Mouse (Mus musculus) bone marrow macrophage, adult 2 months (primary cell): ENCODE results near the gene Cars2.

Source experiments
- CTCF ChIP-seq: IDR thresholded peaks from 2 replicates; pipeline ENCODE4 v1.5.1; 2012; ENCODE audit warnings: low read depth, mild to moderate bottlenecking, low read length, moderate library complexity
- POLR2A ChIP-seq: IDR thresholded peaks from 2 replicates; pipeline ENCODE4 v1.6.1; 2012; ENCODE audit warnings: mild to moderate bottlenecking, low read depth, low read length, borderline replicate concordance

DNA sequence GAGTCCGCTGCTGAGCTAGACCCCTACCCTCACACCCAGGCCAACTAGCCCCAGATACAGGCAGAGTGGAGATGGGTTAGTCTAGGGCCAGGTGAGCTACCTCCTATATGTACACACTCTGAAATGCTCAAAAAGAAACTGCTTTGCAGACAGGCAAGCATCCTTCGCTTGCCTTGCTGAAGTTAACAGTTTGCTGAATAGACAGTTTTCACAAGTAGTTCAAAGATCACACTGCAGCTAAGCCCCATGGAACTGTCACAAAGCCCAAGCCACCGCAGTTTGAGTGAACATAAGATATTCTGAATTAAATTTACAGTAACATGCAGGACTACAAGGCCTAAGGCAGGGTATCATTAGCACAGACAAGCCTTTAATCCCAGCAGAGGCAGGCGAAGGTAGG lies 11.5 kb downstream of the Cars2 start:
- TF ChIP-seq POLR2A (no peak), CTCF (no peak)
